Mouse (Mus musculus) embryo, embryonic 10.5 days (tissue): Measurements from ENCODE around the gene Ifngr2.

ENCODE experiments used
- DNase-seq: peaks from one replicate; pipeline ENCODE4 v3.0.0-alpha.2; 2015; ENCODE audit warnings: low spot score

Gene Ifngr2

GRCm38 (mm10) chr16:91536372-91536771 is 10.5 kb upstream of the Ifngr2 start:
- no peak for DNase-seq

- no peak for DNase-seq
Observed at GRCm38 (mm10) chr16:91537065-91537464, 9.8 kb upstream of the Ifngr2 start.

- no peak for DNase-seq
Observed at GRCm38 (mm10) chr16:91538051-91538450, 8.8 kb upstream of the Ifngr2 start.

GRCm38 (mm10) chr16:91538513-91538912 is 8.4 kb upstream of the Ifngr2 start:
- no peak for DNase-seq

GRCm38 (mm10) chr16:91541573-91542081 is 5.2 kb upstream of the Ifngr2 start:
- no peak for DNase-seq

DNA sequence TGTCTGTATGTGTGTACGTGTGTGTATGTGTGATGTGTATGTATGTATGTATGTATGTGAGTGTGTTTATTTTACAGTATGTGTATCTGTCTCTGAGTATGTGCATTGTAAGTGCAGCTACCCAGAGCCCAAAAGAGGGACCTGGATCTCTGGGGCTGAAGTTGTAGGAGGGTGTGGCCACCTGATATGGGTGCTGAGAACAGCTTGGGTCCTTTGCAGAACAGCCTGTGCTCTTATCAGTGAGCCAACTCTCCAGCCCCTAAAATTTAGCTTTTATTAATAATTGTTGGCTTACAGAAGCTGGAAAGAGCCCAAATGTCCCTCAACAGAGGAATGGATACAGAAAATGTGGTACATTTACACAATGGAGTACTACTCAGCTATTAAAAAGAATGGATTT is 3.3 kb upstream of the Ifngr2 start:
- no peak for DNase-seq

GRCm38 (mm10) chr16:91545597-91546281 is 1.1 kb upstream of the Ifngr2 start:
- DNase-seq: no peak

GRCm38 (mm10) chr16:91546391-91546835 is 459 bp upstream of the Ifngr2 start:
- peak; percentile 54 for DNase-seq

DNA sequence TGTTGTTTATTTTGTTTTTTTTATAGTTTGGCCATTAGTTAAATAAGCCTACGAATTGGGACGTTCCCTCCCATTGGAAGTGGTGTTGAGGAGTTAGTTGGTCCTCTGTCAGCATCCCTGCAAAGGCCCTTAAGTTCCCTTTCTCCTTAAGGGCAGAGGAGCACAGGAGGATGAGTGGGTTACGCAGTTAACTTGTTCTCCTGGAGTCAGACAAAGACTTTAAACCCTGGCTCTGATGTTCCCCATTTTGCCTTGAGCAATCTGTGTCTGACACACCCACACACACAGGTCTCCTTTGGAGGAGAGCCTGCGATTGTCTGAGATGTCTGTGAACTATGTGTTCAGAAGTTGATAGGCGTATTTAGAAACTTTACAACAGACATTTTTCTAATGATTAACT is 1.1 kb downstream of the Ifngr2 start:
- no peak for DNase-seq

DNA sequence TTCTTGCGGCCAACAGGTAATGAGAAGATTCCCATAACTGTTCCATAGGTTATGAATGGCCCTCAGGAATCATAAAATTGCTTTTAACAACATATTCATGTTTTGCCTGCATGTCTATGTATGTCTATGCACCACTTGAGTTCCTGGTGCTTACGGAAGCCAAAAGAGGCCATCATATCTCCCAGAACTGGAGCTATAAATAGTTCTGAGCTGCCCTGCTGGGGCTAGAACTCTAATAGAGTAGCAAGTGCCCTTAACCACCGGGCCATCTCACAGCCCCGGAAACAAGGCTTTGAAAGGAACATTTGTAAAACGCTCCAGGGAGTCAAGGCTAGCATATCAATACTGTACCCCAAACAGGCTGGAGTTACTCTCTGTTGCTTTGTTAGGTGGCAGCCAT is 1.7 kb downstream of the Ifngr2 start:
- DNase-seq: no peak

- DNase-seq: no peak
Observed at GRCm38 (mm10) chr16:91548996-91549395, 2.1 kb downstream of the Ifngr2 start.

DNA sequence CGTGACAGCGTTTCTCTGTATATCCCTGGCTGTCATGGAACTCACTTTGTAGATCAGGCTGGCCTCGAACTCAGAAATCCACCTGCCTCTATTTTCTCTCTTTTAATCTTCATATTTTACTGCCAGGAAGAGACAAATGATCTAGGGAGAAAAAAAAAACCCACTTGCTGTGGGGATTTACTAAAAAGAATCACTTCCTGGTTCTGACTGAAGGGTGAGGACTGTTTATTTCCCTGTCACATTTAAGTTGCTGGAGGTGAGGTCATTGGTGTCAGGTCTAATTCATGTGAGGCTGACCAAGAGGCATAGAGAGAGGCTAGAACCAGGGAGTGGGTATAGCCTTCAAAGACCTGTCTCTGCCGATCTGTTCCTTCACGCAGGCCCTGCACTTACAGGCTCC is 2.7 kb downstream of the Ifngr2 start:
- DNase-seq: no peak

DNA sequence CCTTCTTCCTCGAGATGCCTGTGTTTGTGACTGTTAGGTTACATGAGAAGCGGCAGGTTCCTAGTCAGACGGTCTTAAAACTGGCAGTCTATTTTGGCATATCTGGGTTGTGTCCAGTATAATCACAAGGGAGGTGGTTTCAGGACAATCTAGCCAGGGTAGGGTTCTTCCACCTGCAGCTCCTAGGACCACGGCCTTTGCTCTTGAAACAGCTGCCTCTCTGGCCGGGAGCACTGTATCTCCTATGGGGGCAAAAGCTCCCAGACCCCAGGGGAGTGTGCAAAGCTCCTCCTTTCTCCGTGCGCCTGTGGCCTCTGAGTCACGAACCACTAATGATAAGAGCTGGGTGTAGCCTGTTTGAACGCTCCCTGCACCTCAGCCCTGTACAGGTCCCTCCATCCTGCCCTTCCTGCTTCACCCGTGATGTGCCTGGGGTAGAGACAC is 4.2 kb downstream of the Ifngr2 start:
- no peak for DNase-seq

GRCm38 (mm10) chr16:91552072-91552471 is 5.2 kb downstream of the Ifngr2 start:
- no peak for DNase-seq

DNA sequence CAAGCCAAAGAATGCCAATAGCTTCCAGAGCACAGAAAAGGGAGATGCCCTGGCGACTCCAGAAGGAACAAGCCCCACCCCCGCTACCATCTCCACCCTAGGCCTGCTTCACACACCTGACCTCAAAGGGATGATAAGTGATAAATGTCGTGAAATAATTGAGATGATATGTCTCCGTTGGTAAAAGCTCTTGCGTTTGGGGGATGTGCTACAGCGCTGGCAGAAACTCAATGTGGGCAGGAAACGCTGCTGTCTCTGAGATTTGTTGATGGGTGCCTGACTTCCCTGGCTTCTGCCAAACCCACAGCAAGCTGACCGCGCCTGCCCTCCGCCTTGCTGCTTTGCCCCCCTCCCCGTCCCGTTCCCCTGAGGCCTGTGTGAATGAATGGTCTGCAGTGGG is 6.8 kb downstream of the Ifngr2 start:
- no peak for DNase-seq

DNA sequence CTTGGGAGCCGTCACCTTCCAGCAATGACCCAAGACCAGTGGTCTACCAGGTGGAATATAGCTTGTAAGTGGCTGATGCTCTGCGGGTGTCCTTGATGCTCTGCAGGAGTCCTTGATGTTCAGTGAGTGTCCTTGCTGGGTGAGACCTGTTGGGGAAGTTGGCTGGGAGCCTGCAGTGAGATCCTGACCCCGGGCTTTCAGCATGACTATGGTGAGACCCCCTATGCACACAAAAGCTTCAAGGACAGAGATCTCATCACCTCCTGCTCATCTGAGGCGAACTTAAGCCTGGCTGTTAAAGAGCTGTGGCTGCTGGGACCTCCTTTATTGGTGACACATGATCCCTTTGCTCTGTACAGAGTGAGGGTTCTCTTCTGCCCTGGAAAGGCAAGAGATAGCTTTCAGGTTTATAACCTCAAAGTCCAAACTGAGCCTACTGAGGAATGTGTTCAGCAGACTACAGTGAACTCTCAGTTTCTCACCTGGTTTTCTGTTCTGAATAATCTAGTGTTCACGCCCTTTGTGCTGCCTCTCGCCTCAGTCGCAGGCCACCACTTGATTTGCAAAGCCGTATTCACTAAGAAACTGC is 8.2 kb downstream of the Ifngr2 start:
- DNase-seq: no peak

- DNase-seq: no peak
Observed at GRCm38 (mm10) chr16:91556659-91557058, 9.8 kb downstream of the Ifngr2 start.

GRCm38 (mm10) chr16:91557214-91557613 is 10.3 kb downstream of the Ifngr2 start:
- peak; percentile 64 for DNase-seq

DNA sequence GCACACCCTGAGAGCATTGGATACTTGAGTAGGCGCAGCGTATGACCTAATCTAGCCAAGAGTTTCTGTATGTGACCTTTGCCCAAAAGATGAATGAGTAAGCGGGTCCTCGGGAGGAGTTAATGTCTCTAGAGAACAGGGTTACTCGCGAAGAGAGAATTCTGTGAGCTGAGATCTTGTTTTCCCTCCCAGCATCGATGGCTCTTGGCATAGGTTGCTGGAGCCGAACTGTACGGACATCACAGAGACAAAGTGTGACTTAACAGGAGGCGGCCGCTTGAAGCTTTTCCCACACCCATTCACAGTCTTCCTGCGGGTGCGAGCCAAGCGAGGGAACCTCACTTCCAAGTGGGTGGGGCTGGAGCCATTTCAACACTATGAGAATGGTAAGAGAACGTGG is 10.8 kb downstream of the Ifngr2 start:
- DNase-seq: no peak

DNA sequence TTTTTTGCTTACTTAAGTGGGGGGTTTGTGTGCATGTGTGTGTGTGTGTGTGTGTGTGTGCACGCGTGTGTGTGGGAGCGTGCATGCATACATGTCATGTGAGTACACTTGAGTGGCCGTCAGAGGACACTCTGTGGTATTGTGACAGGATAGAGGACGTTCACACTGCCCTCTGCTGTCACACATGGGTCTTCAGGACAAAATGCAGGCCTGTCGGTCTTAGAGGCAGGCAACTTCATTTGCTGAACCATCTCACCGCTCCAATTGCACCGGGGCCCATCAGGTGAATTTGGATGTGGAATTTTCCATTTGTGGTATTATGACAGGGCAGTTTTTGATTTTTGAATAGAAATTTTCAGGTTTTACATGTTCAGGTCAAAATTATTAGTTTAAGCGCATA is 14.2 kb downstream of the Ifngr2 start:
- peak; percentile 64 for DNase-seq

DNA sequence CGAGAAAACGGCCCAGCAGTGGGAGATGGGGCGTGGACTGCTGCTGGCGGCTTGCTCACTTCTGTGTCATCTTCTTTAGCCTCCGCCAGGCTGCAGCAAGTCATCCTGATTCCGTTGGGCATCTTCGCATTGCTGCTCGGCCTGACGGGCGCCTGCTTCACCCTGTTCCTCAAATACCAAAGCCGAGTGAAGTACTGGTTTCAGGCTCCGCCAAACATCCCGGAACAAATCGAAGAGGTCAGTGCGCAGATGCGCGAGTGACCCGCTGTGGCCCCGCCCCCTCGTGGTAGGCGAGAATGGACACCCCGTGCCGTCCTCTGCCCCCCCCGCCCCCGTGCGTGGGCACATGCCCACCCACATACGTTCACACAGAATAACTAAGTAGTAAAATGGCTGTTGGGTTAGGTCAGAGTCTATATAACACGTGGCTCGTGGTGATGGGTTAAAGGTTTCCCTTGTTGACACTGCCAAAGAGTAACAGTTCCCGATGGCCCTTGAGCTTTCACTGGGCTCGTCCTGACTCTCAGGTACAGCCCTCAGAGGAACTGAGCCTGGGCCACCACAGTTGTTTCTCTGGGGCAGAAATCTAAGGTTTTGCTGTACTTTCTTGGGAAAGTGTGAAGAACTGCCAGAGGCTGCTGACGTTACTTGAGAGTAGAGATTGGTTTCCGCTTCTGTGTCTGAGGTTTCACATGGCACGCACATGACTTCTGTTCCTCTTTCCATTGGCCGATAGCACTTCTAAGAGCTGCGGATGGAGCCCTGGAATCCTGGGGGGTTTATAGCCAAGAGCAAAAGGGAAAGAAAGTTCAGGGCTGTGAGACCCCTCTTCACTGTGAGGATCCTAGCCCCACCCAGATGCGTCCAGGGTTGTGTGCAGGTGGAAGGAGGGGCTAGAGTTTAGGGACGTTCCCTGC is 14.9 kb downstream of the Ifngr2 start:
- DNase-seq: no peak

GRCm38 (mm10) chr16:91564580-91565291 is 17.9 kb downstream of the Ifngr2 start:
- DNase-seq: no peak
